Mouse (Mus musculus) liver, postnatal 0 days (tissue): Measurements from ENCODE around the gene Slc4a3. TPM values are rescaled to one million over a fixed set of nuclear protein-coding genes. Genes with fewer than 3 reads are reported as not detected.

Source experiments
- ATAC-seq: fragments of 200-750 bp; cut with Nextera tagmentation; 2 replicates; pipeline ENCODE4 v1.8.0; 2017; ENCODE audit warnings: mild to moderate bottlenecking, moderate library complexity
- DNase-seq: peaks from one replicate; pipeline ENCODE4 v3.0.0-alpha.2; 2016
- H3K27ac ChIP-seq: fragments of 300-500 bp; sonication (generic); 2 replicates; pipeline ENCODE4 v1.5.1; 2014; ENCODE audit warnings: antibody characterized with exemption, moderate library complexity, mild to moderate bottlenecking, low read depth
- H3K27me3 ChIP-seq: fragments of 300-500 bp; sonication (generic); 2 replicates; pipeline ENCODE4 v1.6.1; 2014; ENCODE audit warnings: low read length, control low read depth, mixed read lengths; ENCODE audit not compliant: insufficient read depth
- H3K36me3 ChIP-seq: fragments of 300-500 bp; sonication (generic); replicated peaks from 2 replicates; pipeline ENCODE4 v1.6.1; 2014; ENCODE audit warnings: mild to moderate bottlenecking, control low read depth, low read length, moderate library complexity, mixed read lengths; ENCODE audit not compliant: insufficient read depth
- H3K4me1 ChIP-seq: fragments of 300-500 bp; sonication (generic); 2 replicates; pipeline ENCODE4 v1.6.1; 2014; ENCODE audit warnings: antibody characterized with exemption, mild to moderate bottlenecking, control low read depth; ENCODE audit not compliant: insufficient read depth
- H3K4me2 ChIP-seq: fragments of 300-500 bp; sonication (generic); 2 replicates; pipeline ENCODE4 v1.6.1; 2014; ENCODE audit warnings: low read depth, mild to moderate bottlenecking, low read length, moderate library complexity, mixed read lengths
- H3K4me3 ChIP-seq: fragments of 300-500 bp; sonication (generic); 2 replicates; pipeline ENCODE4 v1.5.1; 2014; ENCODE audit warnings: low read depth, low read length
- H3K9ac ChIP-seq: fragments of 300-500 bp; sonication (generic); replicated peaks from 2 replicates; pipeline ENCODE4 v1.6.1; 2014; ENCODE audit warnings: mild to moderate bottlenecking, moderate library complexity
- H3K9me3 ChIP-seq: fragments of 300-500 bp; sonication (generic); 2 replicates; pipeline ENCODE4 v1.6.1; 2016; ENCODE audit warnings: mild to moderate bottlenecking, control low read depth, low read length, mixed read lengths
- CTCF ChIP-seq: sonication (generic); IDR thresholded peaks from 2 replicates; pipeline ENCODE4 v1.5.1; 2016; ENCODE audit warnings: antibody characterized with exemption, low read depth
- EP300 ChIP-seq: IDR thresholded peaks from 2 replicates; pipeline ENCODE4 v1.6.1; 2016; ENCODE audit warnings: antibody characterized with exemption, low read depth, mild to moderate bottlenecking
- WGBS: fragments of 180-500 bp; shearing (Covaris S2); extraction: QIAGEN DNeasy Blood & Tissue Kit; methylation state at CpG from one replicate; pipeline ENCODE4 v1.1.7; 2014; ENCODE audit not compliant: insufficient replicate concordance; 5-methylcytosine and 5-hydroxymethylcytosine counted together
- polyA plus RNA-seq: library from polyadenylated mRNA; unstranded; fragments of >200 nt; fragmentation: Nextera tagmentation; extraction: Ambion mirVana; gene quantifications from 2 replicates; pipeline ENCODE4 v1.2.1, GENCODE M21; 2015

Gene Slc4a3
- polyA plus RNA-seq, 1 experiment from 2014 or later, result 0.42 TPM

GRCm38 (mm10) chr1:75610553-75610952 is 64.5 kb downstream of the Slc4a3 start:
- H3K4me2 ChIP-seq, result no peak overlapping the region
- DNase-seq (no peak), ATAC-seq (no peak)
- H3K27ac ChIP-seq, result no peak overlapping the region
- H3K9me3 ChIP-seq, result no peaks in the 10 kb centered on the region
- H3K27me3 ChIP-seq, result no peaks in the 10 kb centered on the region
- no peaks in the 10 kb centered on the region for H3K4me1 ChIP-seq
- TF ChIP-seq EP300 (no peak), CTCF (no peak)
- 45% methylated on average over 8 of the region's 8 CpGs for WGBS
- H3K9ac ChIP-seq, result no peak overlapping the region
- no peak overlapping the region for H3K4me3 ChIP-seq
- no peaks in the 10 kb centered on the region for H3K36me3 ChIP-seq

Other genes with a start within 250 kb of the Slc4a3 start
- gene Dnpep, start 228.3 kb upstream of the Slc4a3 start, polyA plus RNA-seq, result 50.5 and 52.8 TPM in 2 replicates
- 4.0 and 14.2 TPM in 2 replicates for gene Des, start 185.9 kb upstream of the Slc4a3 start, polyA plus RNA-seq
- gene Speg, start 171.0 kb upstream of the Slc4a3 start, polyA plus RNA-seq, result 3.4 and 3.5 TPM in 2 replicates
- 21.0 and 22.0 TPM in 2 replicates for gene Gmppa, start 110.3 kb upstream of the Slc4a3 start, polyA plus RNA-seq
- not detected in 2 replicates for gene Asic4, start 95.8 kb upstream of the Slc4a3 start, polyA plus RNA-seq
- 3.1 and 3.3 TPM in 2 replicates for gene Chpf, start 67.0 kb upstream of the Slc4a3 start, polyA plus RNA-seq
- gene Tmem198, start 66.7 kb upstream of the Slc4a3 start, polyA plus RNA-seq, result 0.08 TPM in 1 of 2 replicates, not detected in the other
- 3.4 and 4.5 TPM in 2 replicates for gene Obsl1, start 39.8 kb upstream of the Slc4a3 start, polyA plus RNA-seq
- 0.33 and 0.36 TPM in 2 replicates for gene Inha, start 39.2 kb upstream of the Slc4a3 start, polyA plus RNA-seq
- 3.3 TPM in 2 replicates for gene Stk11ip, start 24.7 kb upstream of the Slc4a3 start, polyA plus RNA-seq